Mouse (Mus musculus): Measurements from ENCODE around the gene Fbxo10. TPM values are rescaled to one million over a fixed set of nuclear protein-coding genes. Genes with fewer than 3 reads are reported as not detected.

Fbxo10 gene
- 5.1 and 5.3 TPM in 2 replicates for total RNA-seq (2014; fragmentation: Nextera tagmentation)
- total RNA-seq (2017), result 4.3 and 4.5 TPM in 2 replicates
- 3.1 and 3.3 TPM in 2 replicates for polyA plus RNA-seq (2012)

GRCm38 (mm10) chr4:45084021-45084894 lies at the start of gene Fbxo10:
Fbxo10 (minus strand) TSS chr4:45084604.
- H3K27me3 ChIP-seq (ENCODE audit: insufficient read depth, low read length), result peaks cover under 1% of the 10 kb centered on the region; the same call in 1 of the 2 replicates
- H3K36me3 ChIP-seq (replicated peaks), result peaks cover 7% of the 10 kb centered on the region
- DNase-seq (ENCODE audit: low spot score) (peak; percentile 97), ATAC-seq (ENCODE audit: extremely low read depth, insufficient number of reproducible peaks, low FRiP score, poor library complexity, severe bottlenecking) (peak; percentile 98)
- H3K4me1 ChIP-seq (ENCODE audit: insufficient read depth, low read depth, low read length), result peaks cover 22% of the 10 kb centered on the region
- H3K9me3 ChIP-seq (replicated peaks), result no peaks in the 10 kb centered on the region
- peak within 1 kb of the TSS; percentile 81 for H3K4me3 ChIP-seq (ENCODE audit: low read depth, low read length)
- no peak for TF ChIP-seq GATA2 (IDR thresholded peaks at IDR 0.05; ENCODE audit: borderline replicate concordance, low read depth, low read length)
- TF ChIP-seq TAL1 (conservative IDR thresholded peaks at IDR 0.05; ENCODE audit: low read depth, low read length), result no peak
- TF ChIP-seq GATA1 (IDR thresholded peaks at IDR 0.05; ENCODE audit: borderline replicate concordance, low read length), result no peak
- TF ChIP-seq POLR2AphosphoS5 (IDR thresholded peaks at IDR 0.05; ENCODE audit: insufficient replicate concordance, low read depth, low read length), result no peak
- no peak for TF ChIP-seq CTCF (IDR thresholded peaks at IDR 0.05; ENCODE audit: low read depth, low read length)

GRCm38 (mm10) chr4:45131021-45131420 lies 46.6 kb upstream of the Fbxo10 start:
- H3K4me1 ChIP-seq (ENCODE audit: insufficient read depth, low read depth, low read length), result no peaks in the 10 kb centered on the region
- no peak for DNase-seq (ENCODE audit: low spot score)
- no peak for ATAC-seq (ENCODE audit: extremely low read depth, insufficient number of reproducible peaks, low FRiP score, poor library complexity, severe bottlenecking)

DNA sequence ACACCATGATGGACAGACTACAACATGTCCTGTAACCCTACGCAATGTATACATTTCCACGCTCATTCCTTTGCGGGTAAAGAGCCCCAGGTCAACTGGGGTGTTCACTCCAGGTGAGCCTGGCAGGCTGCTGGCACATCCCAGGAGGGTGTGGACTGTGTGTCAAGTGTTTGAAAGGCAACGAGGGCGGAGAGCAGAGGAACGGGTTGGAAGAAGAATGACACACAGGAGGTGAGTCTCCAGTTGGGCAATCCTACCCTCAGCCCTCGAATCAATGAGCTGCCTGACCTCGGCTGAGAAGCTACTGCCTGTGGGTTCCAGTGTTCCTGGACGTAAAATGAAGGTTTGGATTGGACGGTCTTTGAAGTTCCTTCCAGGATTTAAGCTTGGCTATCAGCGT lies 36.9 kb upstream of the Fbxo10 start:
- Histone ChIP-seq H3K9me3 (replicated peaks) (no peaks in the 10 kb centered on the region), H3K27me3 (ENCODE audit: insufficient read depth, low read length) (peaks cover 32% of the 10 kb centered on the region), H3K4me3 (ENCODE audit: low read depth, low read length) (no peak overlapping the region), H3K36me3 (replicated peaks) (no peaks in the 10 kb centered on the region), H3K4me1 (ENCODE audit: insufficient read depth, low read depth, low read length) (no peaks in the 10 kb centered on the region)
- DNase-seq (ENCODE audit: low spot score), result no peak
- TF ChIP-seq CTCF (IDR thresholded peaks at IDR 0.05; ENCODE audit: low read depth, low read length) (no peak), POLR2AphosphoS5 (IDR thresholded peaks at IDR 0.05; ENCODE audit: insufficient replicate concordance, low read depth, low read length) (no peak), TAL1 (conservative IDR thresholded peaks at IDR 0.05; ENCODE audit: low read depth, low read length) (no peak)
- no peak for ATAC-seq (ENCODE audit: extremely low read depth, insufficient number of reproducible peaks, low FRiP score, poor library complexity, severe bottlenecking)

More at GRCm38 (mm10) chr4:45131021-45131420, 46.6 kb upstream of the Fbxo10 start:
- Histone ChIP-seq H3K9me3 (replicated peaks) (no peaks in the 10 kb centered on the region), H3K27me3 (ENCODE audit: insufficient read depth, low read length) (peaks cover 15% of the 10 kb centered on the region), H3K4me3 (ENCODE audit: low read depth, low read length) (no peak overlapping the region), H3K36me3 (replicated peaks) (no peaks in the 10 kb centered on the region)
- TF ChIP-seq CTCF (IDR thresholded peaks at IDR 0.05; ENCODE audit: low read depth, low read length) (no peak), GATA2 (IDR thresholded peaks at IDR 0.05; ENCODE audit: borderline replicate concordance, low read depth, low read length) (no peak), GATA1 (IDR thresholded peaks at IDR 0.05; ENCODE audit: borderline replicate concordance, low read length) (no peak), TAL1 (conservative IDR thresholded peaks at IDR 0.05; ENCODE audit: low read depth, low read length) (no peak), POLR2AphosphoS5 (IDR thresholded peaks at IDR 0.05; ENCODE audit: insufficient replicate concordance, low read depth, low read length) (no peak)

GRCm38 (mm10) chr4:45108456-45109110 lies 24.2 kb upstream of the Fbxo10 start:
- H3K4me3 ChIP-seq (ENCODE audit: low read depth, low read length), result peak overlapping the region; percentile 100; the same call in 1 of the 2 replicates

DNA sequence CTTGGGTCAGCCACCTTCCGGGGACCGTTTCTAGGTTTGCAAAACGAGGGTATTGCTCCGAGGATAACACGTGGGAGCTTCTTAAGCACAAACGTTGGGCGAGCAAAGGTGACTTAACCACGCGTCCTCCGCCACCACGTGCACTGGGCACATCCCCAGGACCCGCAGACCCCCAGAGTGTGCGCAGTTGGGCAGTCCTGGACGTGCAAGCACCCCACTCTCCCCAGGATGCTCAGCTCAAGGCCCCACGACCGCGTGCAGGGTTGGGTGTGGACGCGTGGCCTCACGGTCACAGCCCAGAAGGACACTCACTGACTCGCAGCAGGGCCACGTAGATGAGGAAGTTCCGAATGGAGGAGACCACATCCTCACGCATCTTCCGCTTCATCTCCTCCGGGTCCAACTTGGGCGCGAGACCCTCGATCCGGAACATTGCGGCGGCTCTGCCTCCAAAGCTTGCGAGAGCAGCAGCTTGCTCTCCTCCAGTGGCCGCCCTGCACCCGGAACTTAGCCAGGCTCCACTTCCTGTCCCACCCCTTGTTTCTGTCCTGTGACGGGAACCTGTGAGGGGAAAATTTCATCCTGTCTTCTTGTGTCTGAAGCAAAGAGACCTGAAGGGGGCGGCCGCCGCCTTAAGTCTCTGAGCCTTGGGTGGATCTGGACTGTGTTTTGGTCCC lies 23.3 kb upstream of the Fbxo10 start, which contains the start of gene Tomm5:
Gene Tomm5, minus strand, starts transcription at position 514 of the 677 bp plus-strand sequence.
- Histone ChIP-seq H3K36me3 (replicated peaks) (peaks cover 33% of the 10 kb centered on the region), H3K9me3 (replicated peaks) (no peaks in the 10 kb centered on the region), H3K27me3 (ENCODE audit: insufficient read depth, low read length) (peaks cover 6% of the 10 kb centered on the region), H3K4me1 (ENCODE audit: insufficient read depth, low read depth, low read length) (peaks cover 19% of the 10 kb centered on the region), H3K4me3 (ENCODE audit: low read depth, low read length) (peak within 1 kb of the TSS; percentile 100)
- TF ChIP-seq POLR2AphosphoS5 (IDR thresholded peaks at IDR 0.05; ENCODE audit: insufficient replicate concordance, low read depth, low read length), result no peak
- ATAC-seq (ENCODE audit: extremely low read depth, insufficient number of reproducible peaks, low FRiP score, poor library complexity, severe bottlenecking) (peak; percentile 97), DNase-seq (ENCODE audit: low spot score) (peak; percentile 88)

More at GRCm38 (mm10) chr4:45108456-45109110, 24.2 kb upstream of the Fbxo10 start:
- TF ChIP-seq GATA2 (IDR thresholded peaks at IDR 0.05; ENCODE audit: borderline replicate concordance, low read depth, low read length), result no peak
- no peak for TF ChIP-seq TAL1 (conservative IDR thresholded peaks at IDR 0.05; ENCODE audit: low read depth, low read length)
- H3K27me3 ChIP-seq (ENCODE audit: insufficient read depth, low read length), result peaks cover 11% of the 10 kb centered on the region
- H3K36me3 ChIP-seq (replicated peaks), result peaks cover 25% of the 10 kb centered on the region
- H3K9me3 ChIP-seq (replicated peaks), result no peaks in the 10 kb centered on the region
- peaks cover 19% of the 10 kb centered on the region for H3K4me1 ChIP-seq (ENCODE audit: insufficient read depth, low read depth, low read length)
- no peak for DNase-seq (ENCODE audit: low spot score)
- ATAC-seq (ENCODE audit: extremely low read depth, insufficient number of reproducible peaks, low FRiP score, poor library complexity, severe bottlenecking), result no peak

- H3K4me3 ChIP-seq (ENCODE audit: low read depth, low read length), result peak overlapping the region; percentile 100
- H3K27me3 ChIP-seq (ENCODE audit: insufficient read depth, low read length), result peaks cover 4% of the 10 kb centered on the region
- TF ChIP-seq GATA2 (IDR thresholded peaks at IDR 0.05; ENCODE audit: borderline replicate concordance, low read depth, low read length) (no peak), GATA1 (IDR thresholded peaks at IDR 0.05; ENCODE audit: borderline replicate concordance, low read length) (no peak), TAL1 (conservative IDR thresholded peaks at IDR 0.05; ENCODE audit: low read depth, low read length) (no peak), POLR2AphosphoS5 (IDR thresholded peaks at IDR 0.05; ENCODE audit: insufficient replicate concordance, low read depth, low read length) (no peak), CTCF (IDR thresholded peaks at IDR 0.05; ENCODE audit: low read depth, low read length) (no peak)
- peaks cover 19% of the 10 kb centered on the region for H3K4me1 ChIP-seq (ENCODE audit: insufficient read depth, low read depth, low read length)
- H3K9me3 ChIP-seq (replicated peaks), result no peaks in the 10 kb centered on the region
- H3K36me3 ChIP-seq (replicated peaks), result peaks cover 40% of the 10 kb centered on the region
- ATAC-seq (ENCODE audit: extremely low read depth, insufficient number of reproducible peaks, low FRiP score, poor library complexity, severe bottlenecking) (no peak), DNase-seq (ENCODE audit: low spot score) (no peak)
Measured at GRCm38 (mm10) chr4:45107066-45107465, 22.7 kb upstream of the Fbxo10 start.
